ENCODE assay signal across 10 mouse cellular contexts in genomic region chr10:116199035-116199434, GRCm38 (mm10).
DNase-seq lines count a peak whose midpoint lies in the region; ATAC-seq and TF ChIP-seq lines count a peak whose summit lies in the region.
"Had no signal": no experiment of that assay in that cellular context is flagged by ENCODE, and none has a peak within 500 bp of the region (broad histone marks: within the 10 kb centered on the region; RNA-seq: fewer than 3 reads in every experiment).

No protein-coding gene starts in this region.

- peak; percentile 41 for DNase-seq in CD4-positive, CD25-positive, alpha-beta regulatory T cell, adult 2 months (ENCODE audit: low read depth, low spot score)
- no peak for DNase-seq in left cerebral cortex, adult 2 months (ENCODE audit: extremely low spot score in 1 of 2, low spot score in 2 of 2)
- DNase-seq in left cerebral cortex, adult 9 months (ENCODE audit: low spot score in 2 of 2), result no peak
- no peak for DNase-seq in ovary, postnatal 14 days (ENCODE audit: low spot score)
- DNase-seq in forebrain, embryonic 11.5 days (ENCODE audit: low spot score), result no peak

- no peak overlapping the region for H3K9ac ChIP-seq in forebrain, embryonic 11.5 days (ENCODE audit: low read length)
- H3K9ac ChIP-seq: neural tube, embryonic 13.5 days had no signal

- no peak for TF ChIP-seq POLR2A in bone marrow macrophage, adult 2 months (IDR thresholded peaks at IDR 0.05; ENCODE audit: borderline replicate concordance, low read depth, low read length)

- WGBS in forebrain, embryonic 11.5 days, result 27% methylated on average over 5 of the region's 5 CpGs

- H3K4me1 ChIP-seq in bone marrow macrophage, adult 2 months (ENCODE audit: control insufficient read depth, insufficient read depth, low read length), result no peaks in the 10 kb centered on the region
- peaks cover 4% of the 10 kb centered on the region; the same call in 1 of the 2 replicates for H3K4me1 ChIP-seq in forebrain, embryonic 11.5 days (replicated peaks; ENCODE audit: control insufficient read depth, insufficient read depth, low read length)

- H3K9me3 ChIP-seq in forebrain, embryonic 11.5 days (ENCODE audit: control insufficient read depth, low read length), result no peaks in the 10 kb centered on the region
- H3K9me3 ChIP-seq: neural tube, embryonic 13.5 days had no signal

- H3K36me3 ChIP-seq in forebrain, embryonic 11.5 days (ENCODE audit: control insufficient read depth, insufficient read depth, low read length), result no peaks in the 10 kb centered on the region
- H3K36me3 ChIP-seq: neural tube, embryonic 13.5 days had no signal

- peak; percentile 68 for TF ChIP-seq CTCF in left cerebral cortex, adult 2 months (IDR thresholded peaks at IDR 0.05)
- peak; percentile 47 for TF ChIP-seq CTCF in bone marrow macrophage, adult 2 months (IDR thresholded peaks at IDR 0.05; ENCODE audit: low read depth, low read length)

- no peak overlapping the region for H3K4me2 ChIP-seq in forebrain, embryonic 11.5 days (ENCODE audit: low read depth, low read length, severe bottlenecking)
- H3K4me2 ChIP-seq: neural tube, embryonic 13.5 days had no signal

- intact Hi-C loops in left cerebral cortex, adult 2 months (cut with DNase I), result loop anchor here (5.0 to 10.0 kb wide), 5 partner anchors 182 to 874 kb away; partner anchors contain the start of gene Ptprr

- H3K4me3 ChIP-seq in left cerebral cortex, adult 2 months, result no peak overlapping the region
- H3K4me3 ChIP-seq in bone marrow macrophage, adult 2 months (ENCODE audit: insufficient read depth, low read length), result no peak overlapping the region
- H3K4me3 ChIP-seq in forebrain, embryonic 11.5 days (ENCODE audit: low read depth, low read length), result no peak overlapping the region
- H3K4me3 ChIP-seq: erythroblast, embryonic 14.5 days; neural tube, embryonic 13.5 days had no signal

- no peak overlapping the region for H3K27ac ChIP-seq in left cerebral cortex, adult 2 months
- H3K27ac ChIP-seq in bone marrow macrophage, adult 2 months (ENCODE audit: insufficient read depth, low read depth, low read length), result no peak overlapping the region
- no peak overlapping the region for H3K27ac ChIP-seq in forebrain, embryonic 11.5 days (ENCODE audit: low read depth, low read length)
- H3K27ac ChIP-seq: neural tube, embryonic 13.5 days had no signal

- no peaks in the 10 kb centered on the region for H3K27me3 ChIP-seq in forebrain, embryonic 11.5 days (ENCODE audit: control insufficient read depth, insufficient read depth, low read length)
- H3K27me3 ChIP-seq: neural tube, embryonic 13.5 days had no signal

- no peak for ATAC-seq in CD4-positive, CD25-positive, alpha-beta regulatory T cell, adult 4 months
- peak; percentile 60 for ATAC-seq in megakaryocyte, adult 5-6 weeks (ENCODE audit: poor library complexity, severe bottlenecking)
- ATAC-seq in forebrain, embryonic 11.5 days (replicated peaks; ENCODE audit: low FRiP score), result no peak; the same call in 1 of the 2 replicates
